Mouse (Mus musculus) megakaryocyte, embryonic 14.5 days (primary cell): Measurements from ENCODE around the gene Hpse2.

Source experiments
- FLI1 ChIP-seq: IDR thresholded peaks from 2 replicates; pipeline ENCODE4 v1.6.1; 2012; ENCODE audit warnings: low read length, inconsistent platforms, mixed read lengths
- GATA1 ChIP-seq: IDR thresholded peaks from 3 replicates; pipeline ENCODE4 v1.6.1; 2012; ENCODE audit warnings: mixed read lengths, low read length, inconsistent platforms, borderline replicate concordance

GRCm38 (mm10) chr19:42980537-42980936 is 407.6 kb downstream of the Hpse2 start:
- TF ChIP-seq GATA1 = no peak
- TF ChIP-seq FLI1 = no peak
